14 mouse cellular contexts compared by ENCODE assay signal in the genomic region with DNA sequence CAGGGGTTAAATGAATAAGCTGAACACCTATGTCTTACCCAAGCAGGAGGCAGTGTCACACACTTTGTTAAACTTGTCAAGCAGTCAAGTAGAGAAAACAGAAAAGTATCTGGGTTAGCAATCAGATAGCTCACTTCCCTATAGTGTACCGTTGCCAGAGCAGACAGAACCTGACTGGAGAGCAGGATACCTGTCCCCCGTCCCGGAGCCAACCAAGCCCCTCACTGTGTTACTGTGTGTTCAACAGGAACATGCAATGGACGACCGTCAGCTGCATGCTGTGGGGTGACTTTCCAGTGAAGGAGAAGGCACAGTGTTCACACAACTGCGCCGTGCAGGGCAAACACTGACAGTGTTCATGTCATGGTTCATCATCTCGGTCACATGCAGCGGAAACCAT.
A peak's percentile ranks its signal among the peaks of the same experiment; 100 is the strongest.
DNase-seq lines count a peak whose midpoint lies in the region; ATAC-seq and TF ChIP-seq lines count a peak whose summit lies in the region.
"Had no signal": no experiment of that assay in that cellular context is flagged by ENCODE, and none has a peak within 500 bp of the region (broad histone marks: within the 10 kb centered on the region; RNA-seq: fewer than 3 reads in every experiment).

No protein-coding gene starts in this region.

- no peak for ATAC-seq in hindbrain, embryonic 11.5 days (ENCODE audit: low FRiP score)
- ATAC-seq in hindbrain, embryonic 13.5 days (ENCODE audit: low FRiP score) = no peak
- peak; percentile 15; the same call in 1 of the 2 replicates for ATAC-seq in lung, embryonic 15.5 days (ENCODE audit: borderline replicate concordance, extremely low read depth, low FRiP score, low TSS enrichment)
- ATAC-seq: forebrain, embryonic 15.5 days had no signal

- 49% methylated on average over 9 of the region's 9 CpGs for WGBS in hindbrain, embryonic 11.5 days
- WGBS in hindbrain, embryonic 13.5 days = 51% methylated on average over 9 of the region's 9 CpGs
- WGBS in lung, embryonic 15.5 days = 41% methylated on average over 9 of the region's 9 CpGs

- no peak for TF ChIP-seq RAD21 in MEL (IDR thresholded peaks at IDR 0.05; ENCODE audit: low read depth, low read length)

- no peaks in the 10 kb centered on the region for H3K79me2 ChIP-seq in MEL (ENCODE audit: control insufficient read depth, insufficient read depth, low read length, poor library complexity)

- no peaks in the 10 kb centered on the region for H3K9me3 ChIP-seq in hindbrain, embryonic 11.5 days (ENCODE audit: control insufficient read depth, low read length)
- no peaks in the 10 kb centered on the region for H3K9me3 ChIP-seq in hindbrain, embryonic 13.5 days
- no peaks in the 10 kb centered on the region for H3K9me3 ChIP-seq in lung, embryonic 15.5 days
- no peaks in the 10 kb centered on the region for H3K9me3 ChIP-seq in MEL (replicated peaks; ENCODE audit: insufficient read depth, low read length)
- H3K9me3 ChIP-seq: forebrain, embryonic 15.5 days had no signal

- peak; percentile 44 to 55 for DNase-seq in cerebellum, postnatal 14 days
- no peak for DNase-seq in cerebellum, postnatal 36 days
- DNase-seq in hindbrain, embryonic 11.5 days (ENCODE audit: low spot score) = peak; percentile 7
- DNase-seq in lung, postnatal 14 days = no peak
- peak; percentile 11 for DNase-seq in MEL (ENCODE audit: low read depth, low spot score)
- no peak for DNase-seq in thymus, adult 18-20 months
- DNase-seq: adrenal gland, postnatal 14 days; cerebellum, adult 8-10 months; heart, adult 11 months; thymus, postnatal 25 days had no signal

- H3K36me3 ChIP-seq in hindbrain, embryonic 11.5 days (ENCODE audit: control insufficient read depth, insufficient read depth, low read length) = no peaks in the 10 kb centered on the region
- no peaks in the 10 kb centered on the region; the same call in 1 of the 2 replicates for H3K36me3 ChIP-seq in hindbrain, embryonic 13.5 days
- H3K36me3 ChIP-seq in lung, embryonic 15.5 days = 0 out of 2 replicates have a peak, but pooled peaks cover 3% of the 10 kb centered on the region
- no peaks in the 10 kb centered on the region; a peak in 1 of 4 replicates for H3K36me3 ChIP-seq in MEL (ENCODE audit: control insufficient read depth in 1 of 2, insufficient read depth in 2 of 2, low read length in 2 of 2)
- H3K36me3 ChIP-seq: forebrain, embryonic 15.5 days had no signal

- no peak overlapping the region for H3K9ac ChIP-seq in hindbrain, embryonic 11.5 days (ENCODE audit: low read depth, low read length)
- H3K9ac ChIP-seq in hindbrain, embryonic 13.5 days = no peak overlapping the region
- H3K9ac ChIP-seq in lung, embryonic 15.5 days = no peak overlapping the region
- H3K9ac ChIP-seq in MEL (ENCODE audit: control insufficient read depth, low read depth, low read length, poor library complexity, severe bottlenecking) = no peak overlapping the region
- H3K9ac ChIP-seq: forebrain, embryonic 15.5 days; hindbrain, embryonic 14.5 days had no signal

- no peak overlapping the region for H3K4me2 ChIP-seq in hindbrain, embryonic 11.5 days (replicated peaks; ENCODE audit: low read depth, low read length)
- no peak overlapping the region for H3K4me2 ChIP-seq in hindbrain, embryonic 13.5 days
- no peak overlapping the region for H3K4me2 ChIP-seq in lung, embryonic 15.5 days
- H3K4me2 ChIP-seq: forebrain, embryonic 15.5 days; hindbrain, embryonic 14.5 days had no signal

- H3K4me1 ChIP-seq in hindbrain, embryonic 11.5 days (replicated peaks; ENCODE audit: control insufficient read depth, insufficient read depth, low read length) = 0 out of 2 replicates have a peak, but pooled peaks cover 3% of the 10 kb centered on the region
- peaks cover 14% of the 10 kb centered on the region for H3K4me1 ChIP-seq in hindbrain, embryonic 13.5 days (replicated peaks)
- H3K4me1 ChIP-seq in lung, embryonic 15.5 days = peaks cover 39% of the 10 kb centered on the region
- no peaks in the 10 kb centered on the region for H3K4me1 ChIP-seq in MEL (ENCODE audit: control insufficient read depth in 1 of 2, insufficient read depth in 2 of 2, low read length in 2 of 2)
- H3K4me1 ChIP-seq: forebrain, embryonic 15.5 days had no signal

- H3K27me3 ChIP-seq in hindbrain, embryonic 11.5 days (ENCODE audit: control insufficient read depth, insufficient read depth, low read length) = no peaks in the 10 kb centered on the region
- no peaks in the 10 kb centered on the region for H3K27me3 ChIP-seq in hindbrain, embryonic 13.5 days
- H3K27me3 ChIP-seq in lung, embryonic 15.5 days = no peaks in the 10 kb centered on the region
- H3K27me3 ChIP-seq in MEL (ENCODE audit: control insufficient read depth in 1 of 2, insufficient read depth in 2 of 2, low read length in 2 of 2) = no peaks in the 10 kb centered on the region
- H3K27me3 ChIP-seq: forebrain, embryonic 15.5 days had no signal

- no peak for TF ChIP-seq EP300 in MEL (IDR thresholded peaks at IDR 0.05; ENCODE audit: low read depth in 1 of 2, low read length in 2 of 2)

- TF ChIP-seq CTCF in MEL (IDR thresholded peaks at IDR 0.05 in 2 of 3, conservative IDR thresholded peaks at IDR 0.05 in 1 of 3; ENCODE audit: control insufficient read depth in 1 of 3, insufficient read depth in 1 of 3, low read depth in 2 of 3, low read length in 3 of 3, poor library complexity in 1 of 3, severe bottlenecking in 1 of 3) = no peak

- H3K27ac ChIP-seq in hindbrain, embryonic 11.5 days (ENCODE audit: low read depth, low read length) = no peak overlapping the region
- no peak overlapping the region for H3K27ac ChIP-seq in hindbrain, embryonic 13.5 days
- H3K27ac ChIP-seq in lung, embryonic 15.5 days = peak overlapping the region; percentile 62
- H3K27ac ChIP-seq in MEL (ENCODE audit: control insufficient read depth, low read depth, low read length) = no peak overlapping the region
- H3K27ac ChIP-seq: forebrain, embryonic 15.5 days; hindbrain, embryonic 14.5 days had no signal

- no peak for TF ChIP-seq POLR2A in MEL (IDR thresholded peaks at IDR 0.05; ENCODE audit: control insufficient read depth in 1 of 2, insufficient read depth in 1 of 2, low read depth in 1 of 2, low read length in 2 of 2, poor library complexity in 1 of 2)

- H3K4me3 ChIP-seq in hindbrain, embryonic 11.5 days (ENCODE audit: low read depth, low read length) = no peak overlapping the region
- no peak overlapping the region for H3K4me3 ChIP-seq in hindbrain, embryonic 13.5 days
- no peak overlapping the region for H3K4me3 ChIP-seq in lung, embryonic 15.5 days
- H3K4me3 ChIP-seq in MEL (ENCODE audit: control insufficient read depth in 1 of 2, insufficient read depth in 1 of 2, low read depth in 2 of 2, low read length in 2 of 2) = no peak overlapping the region
- H3K4me3 ChIP-seq: forebrain, embryonic 15.5 days had no signal

TF ChIP-seq in MEL, 35 proteins besides CTCF, POLR2A, EP300 and RAD21:
- TF ChIP-seq MYB (IDR thresholded peaks at IDR 0.05; ENCODE audit: low read depth, low read length) (no peak), ELF1 (IDR thresholded peaks at IDR 0.05; ENCODE audit: low read depth, low read length) (no peak), POLR2AphosphoS2 (IDR thresholded peaks at IDR 0.05; ENCODE audit: low read length) (no peak), CHD2 (IDR thresholded peaks at IDR 0.05; ENCODE audit: low read length) (no peak), HCFC1 (IDR thresholded peaks at IDR 0.05; ENCODE audit: low read depth, low read length) (no peak), BHLHE40 (IDR thresholded peaks at IDR 0.05; ENCODE audit: borderline replicate concordance, low read depth, low read length) (no peak), ZNF384 (IDR thresholded peaks at IDR 0.05; ENCODE audit: low read depth, low read length) (no peak), NRF1 (IDR thresholded peaks at IDR 0.05; ENCODE audit: insufficient read depth, low read depth, low read length, poor library complexity, severe bottlenecking) (no peak), USF2 (IDR thresholded peaks at IDR 0.05; ENCODE audit: borderline replicate concordance in 1 of 2, insufficient read depth in 1 of 2, low read depth in 1 of 2, low read length in 2 of 2) (no peak)
TF ChIP-seq in MEL: peak in this region for 0.

Comparison
In these comparisons a context has a peak if more than half of its experiments do, and no peak if none do; other contexts are left out.
1. DNase-seq: peak in cerebellum, postnatal 14 days (2 of 2), hindbrain, embryonic 11.5 days (single experiment) and MEL (single experiment); none in cerebellum, postnatal 36 days (0 of 2), lung, postnatal 14 days (single experiment) and thymus, adult 18-20 months (0 of 2).